Mouse (Mus musculus): ENCODE measurements around the gene Wbp11. TPM values are rescaled to one million over a fixed set of nuclear protein-coding genes. Genes with fewer than 3 reads are reported as not detected.
A peak's percentile ranks its signal among the peaks of the same experiment; 100 is the strongest.

The Wbp11 gene
- polyA plus RNA-seq, 1 experiment, result 28.3 TPM

- no peak for TF ChIP-seq CTCF (conservative IDR thresholded peaks at IDR 0.05; ENCODE audit: insufficient read depth, insufficient read length, low read depth, low read length)
- TF ChIP-seq POLR2A (IDR thresholded peaks at IDR 0.05; ENCODE audit: low read depth, low read length), result no peak
- no peak for DNase-seq
- Histone ChIP-seq H3K36me3 (ENCODE audit: control insufficient read depth, insufficient read depth, low read length) (no peaks in the 10 kb centered on the region), H3K4me1 (ENCODE audit: control insufficient read depth, insufficient read depth, low read length) (no peaks in the 10 kb centered on the region), H3K27me3 (replicated peaks; ENCODE audit: control insufficient read depth, insufficient read depth, low read length) (no peaks in the 10 kb centered on the region), H3K4me3 (ENCODE audit: insufficient read depth, low read depth, low read length) (no peak overlapping the region), H3K27ac (ENCODE audit: insufficient read depth, low read depth, low read length) (no peak overlapping the region)
- 61% methylated on average over 6 of the region's 6 CpGs for WGBS
Observed at GRCm38 (mm10) chr6:136795850-136796249, 32.2 kb downstream of the Wbp11 start.

DNA sequence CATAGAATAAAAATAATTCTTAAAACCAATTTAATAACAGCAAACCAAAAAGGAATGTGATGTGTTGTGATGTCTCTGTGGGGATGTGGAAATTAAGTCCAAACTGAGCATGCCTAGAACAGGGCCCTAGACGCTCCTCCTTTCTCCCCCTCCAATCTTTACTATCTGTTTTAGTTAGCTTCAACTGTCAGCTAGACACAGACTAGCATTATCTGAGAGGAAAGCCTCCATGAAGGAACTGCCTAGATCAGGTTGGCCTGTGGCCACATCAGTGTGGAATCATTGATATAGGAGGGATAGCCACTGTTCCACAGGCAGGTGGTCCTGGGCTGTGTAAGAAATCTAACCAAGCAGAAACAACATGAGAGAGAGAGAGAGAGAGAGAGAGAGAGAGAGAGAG is 32.9 kb downstream of the Wbp11 start:
- no peak for DNase-seq
- Histone ChIP-seq H3K27me3 (replicated peaks; ENCODE audit: control insufficient read depth, insufficient read depth, low read length) (no peaks in the 10 kb centered on the region), H3K36me3 (ENCODE audit: control insufficient read depth, insufficient read depth, low read length) (no peaks in the 10 kb centered on the region), H3K4me3 (ENCODE audit: insufficient read depth, low read depth, low read length) (no peak overlapping the region), H3K4me1 (ENCODE audit: control insufficient read depth, insufficient read depth, low read length) (no peaks in the 10 kb centered on the region), H3K27ac (ENCODE audit: insufficient read depth, low read depth, low read length) (no peak overlapping the region)
- 93% methylated on average over 1 of the region's 1 CpGs for WGBS
- TF ChIP-seq POLR2A (IDR thresholded peaks at IDR 0.05; ENCODE audit: low read depth, low read length) (no peak), CTCF (conservative IDR thresholded peaks at IDR 0.05; ENCODE audit: insufficient read depth, insufficient read length, low read depth, low read length) (no peak)

- TF ChIP-seq CTCF (conservative IDR thresholded peaks at IDR 0.05; ENCODE audit: insufficient read depth, insufficient read length, low read depth, low read length) (no peak), POLR2A (IDR thresholded peaks at IDR 0.05; ENCODE audit: low read depth, low read length) (no peak)
- peak overlapping the region; percentile 15; the same call in 1 of the 2 replicates for H3K4me3 ChIP-seq (ENCODE audit: insufficient read depth, low read depth, low read length)
- H3K36me3 ChIP-seq (ENCODE audit: control insufficient read depth, insufficient read depth, low read length), result no peaks in the 10 kb centered on the region
- no peaks in the 10 kb centered on the region for H3K27me3 ChIP-seq (replicated peaks; ENCODE audit: control insufficient read depth, insufficient read depth, low read length)
- no peaks in the 10 kb centered on the region for H3K4me1 ChIP-seq (ENCODE audit: control insufficient read depth, insufficient read depth, low read length)
- under 1% methylated on average over 24 of the region's 24 CpGs for WGBS
- H3K27ac ChIP-seq (ENCODE audit: insufficient read depth, low read depth, low read length), result no peak overlapping the region
- no peak for DNase-seq
Observed at GRCm38 (mm10) chr6:136793831-136794525, 34.1 kb downstream of the Wbp11 start.

DNA sequence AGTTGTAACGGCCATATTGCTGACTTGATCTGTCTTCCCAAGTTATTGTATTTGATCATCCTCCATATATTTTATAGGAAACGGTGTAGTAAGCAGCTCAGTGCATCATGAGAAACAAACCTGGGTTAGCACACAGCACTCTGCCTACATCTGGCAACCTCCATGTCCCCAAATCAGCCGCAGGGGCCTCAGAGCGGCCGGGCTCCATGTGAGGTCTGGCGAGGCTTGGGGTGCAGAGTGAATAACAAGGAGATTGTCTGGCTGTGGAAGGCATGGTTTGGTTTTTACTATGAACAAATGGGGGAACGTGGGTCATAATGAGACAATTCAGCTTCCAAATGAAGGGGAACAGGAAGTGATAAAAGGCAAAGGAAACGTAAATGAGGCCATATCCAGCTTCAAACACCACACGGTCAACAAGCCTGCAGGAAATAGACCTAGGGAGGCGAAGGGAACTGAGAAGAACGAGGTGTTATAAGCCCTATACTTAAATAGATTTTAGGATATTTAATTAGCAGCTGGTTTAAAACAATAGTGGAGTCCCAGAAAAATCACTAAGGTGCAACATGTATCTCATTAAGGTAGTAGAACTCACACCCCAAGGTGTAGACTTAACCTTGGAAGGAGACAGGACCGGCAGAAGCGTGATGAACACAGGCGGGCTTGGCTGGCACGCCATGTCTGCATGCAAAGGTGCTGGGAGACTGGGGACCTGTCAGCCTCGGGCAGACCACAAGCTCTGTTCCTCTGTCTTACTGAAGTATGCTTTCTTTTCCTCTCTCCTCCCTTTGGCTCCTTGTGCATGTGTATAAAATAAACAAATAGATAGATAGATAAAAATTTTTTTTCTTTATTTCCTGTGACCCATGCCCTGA is 34.9 kb downstream of the Wbp11 start:
- no peak for TF ChIP-seq POLR2A (IDR thresholded peaks at IDR 0.05; ENCODE audit: low read depth, low read length)
- TF ChIP-seq CTCF (conservative IDR thresholded peaks at IDR 0.05; ENCODE audit: insufficient read depth, insufficient read length, low read depth, low read length), result no peak
- no peak overlapping the region for H3K4me3 ChIP-seq (ENCODE audit: insufficient read depth, low read depth, low read length)

DNA sequence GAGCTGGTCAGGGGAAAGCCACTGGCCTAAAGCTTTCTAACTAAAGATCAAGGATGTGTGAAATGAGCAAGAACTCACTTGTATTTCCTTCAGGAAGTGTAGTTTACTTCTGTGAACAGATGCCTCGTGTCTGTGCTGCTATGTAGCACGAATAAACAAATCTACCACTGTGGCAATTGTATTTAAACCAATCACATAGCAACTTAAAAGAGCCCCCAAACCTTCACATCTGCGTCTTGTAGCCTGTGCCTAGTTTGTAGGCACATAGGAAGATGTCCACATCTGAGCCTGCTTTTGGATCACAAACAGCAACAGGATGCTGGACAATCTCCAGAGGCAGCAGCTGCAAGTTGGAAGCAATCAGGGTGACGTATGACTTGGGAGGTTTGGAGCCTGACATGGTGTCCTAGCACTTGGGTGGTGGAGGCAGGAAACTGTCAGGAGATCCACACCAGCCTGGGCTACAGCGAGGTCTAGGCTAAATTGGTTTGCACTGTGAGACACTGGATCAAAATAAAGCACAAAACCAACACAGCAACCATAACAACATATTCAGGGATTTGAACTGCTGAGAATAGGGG is 38.6 kb downstream of the Wbp11 start:
- DNase-seq, result peak; percentile 71
- H3K27me3 ChIP-seq (replicated peaks; ENCODE audit: control insufficient read depth, insufficient read depth, low read length), result no peaks in the 10 kb centered on the region
- 53% methylated on average over 5 of the region's 5 CpGs for WGBS
- no peak for TF ChIP-seq POLR2A (IDR thresholded peaks at IDR 0.05; ENCODE audit: low read depth, low read length)
- TF ChIP-seq CTCF (conservative IDR thresholded peaks at IDR 0.05; ENCODE audit: insufficient read depth, insufficient read length, low read depth, low read length), result no peak
- H3K4me3 ChIP-seq (ENCODE audit: insufficient read depth, low read depth, low read length), result no peak overlapping the region
- H3K4me1 ChIP-seq (ENCODE audit: control insufficient read depth, insufficient read depth, low read length), result no peaks in the 10 kb centered on the region
- peak overlapping the region; percentile 49; the same call in 1 of the 2 replicates for H3K27ac ChIP-seq (ENCODE audit: insufficient read depth, low read depth, low read length)
- no peaks in the 10 kb centered on the region for H3K36me3 ChIP-seq (ENCODE audit: control insufficient read depth, insufficient read depth, low read length)

More for the DNA sequence above, 34.9 kb downstream of the Wbp11 start:
- no peak overlapping the region for H3K27ac ChIP-seq (ENCODE audit: insufficient read depth, low read depth, low read length)
- no peak for DNase-seq
- WGBS, result 52% methylated on average over 16 of the region's 16 CpGs
- H3K36me3 ChIP-seq (ENCODE audit: control insufficient read depth, insufficient read depth, low read length), result no peaks in the 10 kb centered on the region
- no peaks in the 10 kb centered on the region for H3K27me3 ChIP-seq (replicated peaks; ENCODE audit: control insufficient read depth, insufficient read depth, low read length)
- H3K4me1 ChIP-seq (ENCODE audit: control insufficient read depth, insufficient read depth, low read length), result no peaks in the 10 kb centered on the region

GRCm38 (mm10) chr6:136782761-136783160 is 45.3 kb downstream of the Wbp11 start:
- Histone ChIP-seq H3K36me3 (ENCODE audit: control insufficient read depth, insufficient read depth, low read length) (no peaks in the 10 kb centered on the region), H3K4me1 (ENCODE audit: control insufficient read depth, insufficient read depth, low read length) (no peaks in the 10 kb centered on the region), H3K4me3 (ENCODE audit: insufficient read depth, low read depth, low read length) (no peak overlapping the region), H3K27ac (ENCODE audit: insufficient read depth, low read depth, low read length) (no peak overlapping the region), H3K27me3 (replicated peaks; ENCODE audit: control insufficient read depth, insufficient read depth, low read length) (no peaks in the 10 kb centered on the region)
- no peak for DNase-seq
- TF ChIP-seq POLR2A (IDR thresholded peaks at IDR 0.05; ENCODE audit: low read depth, low read length), result no peak
- WGBS, result 90% methylated on average over 9 of the region's 9 CpGs

GRCm38 (mm10) chr6:136782146-136782545 is 45.9 kb downstream of the Wbp11 start:
- WGBS, result 91% methylated on average over 12 of the region's 12 CpGs
- TF ChIP-seq POLR2A (IDR thresholded peaks at IDR 0.05; ENCODE audit: low read depth, low read length), result no peak
- H3K36me3 ChIP-seq (ENCODE audit: control insufficient read depth, insufficient read depth, low read length), result no peaks in the 10 kb centered on the region
- no peak overlapping the region for H3K27ac ChIP-seq (ENCODE audit: insufficient read depth, low read depth, low read length)
- H3K4me3 ChIP-seq (ENCODE audit: insufficient read depth, low read depth, low read length), result no peak overlapping the region
- DNase-seq, result no peak
- H3K27me3 ChIP-seq (replicated peaks; ENCODE audit: control insufficient read depth, insufficient read depth, low read length), result no peaks in the 10 kb centered on the region
- no peaks in the 10 kb centered on the region for H3K4me1 ChIP-seq (ENCODE audit: control insufficient read depth, insufficient read depth, low read length)

Data from kidney, adult 2 months (tissue).